Mouse (Mus musculus) Muller cell, postnatal 12 days (primary cell): ENCODE results near the gene Zc3h18.

Experiments used
- DNase-seq: peaks from one replicate; pipeline ENCODE4 v3.0.0-alpha.2; 2015; ENCODE audit errors: inconsistent ontology term

The Zc3h18 gene

DNA sequence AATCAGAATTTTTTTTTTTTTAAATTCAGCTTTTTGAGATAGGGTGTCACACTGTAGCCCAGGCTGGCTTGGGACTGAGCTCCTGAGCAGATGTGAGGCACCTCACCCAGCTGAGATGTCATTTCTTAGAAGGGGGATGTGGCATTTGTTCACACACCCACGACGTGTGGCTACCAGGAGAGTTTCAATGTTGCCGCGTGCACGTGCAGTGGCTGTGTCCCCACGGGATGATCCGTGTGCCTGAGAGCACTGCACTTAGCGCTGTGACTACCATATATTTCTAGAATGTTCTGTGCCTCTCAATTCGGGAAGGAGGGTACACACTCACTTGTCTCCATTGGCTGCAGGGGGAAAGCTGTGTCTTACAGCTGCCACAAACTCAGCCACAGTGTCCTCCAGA is 59.7 kb downstream of the Zc3h18 start:
- DNase-seq = no peak

DNA sequence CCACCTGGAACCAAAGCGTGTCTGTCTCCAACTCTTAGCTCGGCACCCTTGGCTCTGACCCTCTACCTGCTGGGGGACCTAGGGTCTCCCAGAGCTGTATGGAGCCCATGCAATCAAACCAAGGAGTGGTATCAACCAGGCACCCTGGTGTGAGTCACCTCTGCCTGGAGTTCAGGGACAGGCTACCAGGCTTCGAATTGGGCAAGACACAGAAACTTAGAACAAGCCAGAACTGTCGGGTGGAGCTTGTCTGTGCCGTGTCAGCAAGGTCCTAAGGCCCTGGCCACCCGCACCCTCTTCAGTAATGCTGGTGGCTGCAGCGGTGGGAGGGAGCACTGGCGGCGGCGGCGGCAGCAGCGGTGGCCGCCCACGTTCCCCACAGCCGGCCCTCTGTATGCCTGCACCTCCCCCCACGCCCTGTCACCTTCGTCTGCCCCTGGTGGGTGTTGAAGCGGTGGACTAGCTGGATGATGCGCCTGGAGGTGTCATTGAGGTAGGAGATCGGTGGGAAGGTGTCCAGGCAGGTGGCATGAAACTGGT is 60.2 kb downstream of the Zc3h18 start:
- no peak for DNase-seq

DNA sequence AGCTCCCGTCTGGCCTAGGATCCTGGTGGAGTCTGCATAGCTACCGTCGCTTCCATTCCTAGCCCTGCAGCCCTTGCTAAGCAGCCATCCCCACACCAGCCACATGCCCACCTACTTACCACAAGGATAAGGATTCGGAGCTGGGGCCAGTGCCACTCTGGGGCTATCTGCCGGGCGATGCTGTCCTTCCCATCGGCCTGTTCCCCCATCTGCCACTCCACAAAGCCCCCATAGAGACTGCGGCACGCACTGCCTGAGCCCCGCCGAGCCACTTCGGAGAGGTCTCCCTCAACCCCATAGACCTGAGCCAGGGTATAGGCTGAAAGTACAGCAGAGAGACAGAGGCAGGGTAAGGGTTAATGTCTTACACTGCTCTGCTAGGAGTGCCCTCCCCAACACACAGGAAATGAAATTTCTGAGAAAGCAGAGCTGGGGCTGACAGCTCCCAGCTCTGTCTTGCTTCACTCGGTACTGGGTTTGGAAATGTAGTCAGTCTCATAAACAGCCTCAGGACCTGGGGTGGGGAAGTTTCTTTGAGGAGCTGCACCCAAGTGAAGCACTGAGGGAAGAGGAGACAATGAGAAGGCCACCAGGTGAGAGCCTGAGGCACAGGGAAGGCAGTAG is 61.4 kb downstream of the Zc3h18 start:
- no peak for DNase-seq

DNA sequence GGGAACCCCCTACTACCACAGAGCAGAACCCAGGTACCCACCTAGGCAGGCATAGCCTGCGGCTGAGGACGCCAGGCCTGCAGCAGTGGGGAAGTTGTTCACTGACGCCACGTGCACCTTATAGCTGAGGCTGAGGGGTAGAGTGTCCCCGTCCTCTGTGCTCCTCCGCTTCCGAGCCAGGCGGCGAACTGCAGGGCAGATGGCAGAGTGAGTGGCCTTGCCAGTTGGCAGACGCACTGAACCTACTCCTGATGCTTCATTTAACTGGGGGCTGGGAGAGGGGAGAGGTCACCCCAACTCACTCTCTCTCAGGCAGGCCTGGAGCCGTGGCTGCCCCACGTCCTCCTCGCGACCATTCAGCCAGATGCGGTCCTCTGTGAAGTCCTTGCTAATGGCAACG is 62.9 kb downstream of the Zc3h18 start:
- no peak for DNase-seq

- no peak for DNase-seq
Measured at GRCm38 (mm10) chr8:122441326-122441725, 64.9 kb downstream of the Zc3h18 start.

- DNase-seq = no peak
Measured at GRCm38 (mm10) chr8:122442356-122442755, 65.9 kb downstream of the Zc3h18 start.

DNA sequence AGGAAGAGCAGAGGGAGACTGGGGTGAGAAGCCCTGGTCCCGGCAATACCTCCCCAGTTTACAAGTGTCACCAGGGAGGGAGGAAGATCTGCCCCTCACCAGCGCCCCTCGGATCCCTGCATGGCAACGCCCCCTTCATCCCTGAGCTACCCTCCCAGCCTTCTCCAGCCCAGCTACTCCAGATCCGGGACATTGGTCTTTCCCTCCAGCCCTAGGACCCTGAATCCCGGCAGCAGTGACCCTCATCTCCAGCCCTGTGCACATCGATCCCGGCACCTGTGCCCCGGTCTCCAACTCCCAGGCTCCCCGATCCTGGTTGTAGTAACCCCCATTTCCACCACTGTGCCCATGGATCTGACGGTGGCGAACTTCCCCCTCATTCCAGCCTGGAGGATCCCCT is 66.4 kb downstream of the Zc3h18 start:
- DNase-seq = no peak

- DNase-seq = peak; percentile 99
Measured at GRCm38 (mm10) chr8:122443262-122444006, 67.0 kb downstream of the Zc3h18 start, which contains the start of gene Mvd. Gene Mvd, minus strand, starts transcription at chr8:122443422.

GRCm38 (mm10) chr8:122444058-122444748 is 67.8 kb downstream of the Zc3h18 start:
- DNase-seq = peak; percentile 93

DNA sequence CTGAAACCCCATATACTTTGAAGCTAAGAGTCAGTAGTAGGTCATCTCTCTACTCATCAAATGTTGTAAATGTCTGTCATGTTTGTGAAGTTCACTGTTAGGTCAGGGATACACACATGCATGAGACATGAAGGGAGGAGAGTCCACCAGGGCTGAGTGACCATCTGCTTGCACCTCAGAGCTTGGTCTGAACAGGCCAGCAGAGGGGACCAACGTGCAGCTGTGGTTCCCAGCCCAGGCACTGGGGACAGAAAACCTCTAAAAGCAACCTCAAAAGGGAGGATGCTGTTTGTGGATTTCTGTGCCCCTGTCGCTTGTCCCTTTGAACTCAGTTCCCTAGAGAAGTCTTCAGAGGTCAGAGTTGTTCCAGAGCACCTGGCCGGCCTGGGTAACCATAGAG is 68.8 kb downstream of the Zc3h18 start:
- peak; percentile 22 for DNase-seq

DNA sequence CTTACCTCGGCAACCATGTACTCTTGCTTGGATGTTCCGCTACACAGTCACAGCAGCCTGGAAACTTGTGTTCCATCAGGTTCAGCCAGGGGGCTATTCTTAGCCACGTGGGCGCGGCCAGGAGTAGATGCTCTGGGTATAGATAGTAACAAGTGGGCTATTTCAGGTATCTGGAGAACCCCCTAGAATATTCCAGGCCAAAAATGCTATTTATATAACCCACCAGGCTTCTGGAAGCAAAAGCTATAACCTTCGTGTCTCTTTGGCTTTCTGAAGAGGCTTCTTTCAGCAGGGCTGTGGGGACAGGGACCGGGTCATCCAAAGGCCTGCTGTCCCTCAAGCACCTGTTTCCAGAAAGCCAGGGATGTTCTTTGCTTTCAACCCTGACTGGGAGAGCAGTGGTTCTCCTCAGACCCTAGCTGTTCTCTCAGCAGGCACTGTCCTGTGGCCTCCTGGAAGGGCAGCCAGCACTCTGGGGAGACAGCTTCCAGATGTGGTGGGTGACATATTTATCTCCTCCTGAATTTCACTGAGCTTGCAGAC is 74.8 kb downstream of the Zc3h18 start:
- DNase-seq = no peak

DNA sequence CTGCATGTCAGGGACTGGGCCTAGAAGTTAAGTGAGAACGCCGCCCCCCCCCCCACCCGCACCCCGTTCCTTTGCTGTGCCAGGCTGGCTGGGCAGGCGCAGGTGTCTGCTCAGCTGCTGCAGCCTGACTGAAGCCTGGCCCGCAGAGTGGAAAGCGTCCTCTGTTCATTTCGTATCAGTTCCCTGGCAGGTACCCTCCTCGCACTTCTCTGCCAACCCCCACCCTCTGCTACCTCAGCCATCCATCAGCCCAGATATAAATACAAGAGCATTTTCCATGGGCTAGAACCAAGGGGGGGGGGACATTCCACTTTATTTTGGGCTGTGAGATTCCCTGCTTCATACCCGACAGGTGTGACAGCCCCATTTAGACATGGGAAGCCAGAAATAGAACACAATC is 75.7 kb downstream of the Zc3h18 start:
- DNase-seq = no peak

DNA sequence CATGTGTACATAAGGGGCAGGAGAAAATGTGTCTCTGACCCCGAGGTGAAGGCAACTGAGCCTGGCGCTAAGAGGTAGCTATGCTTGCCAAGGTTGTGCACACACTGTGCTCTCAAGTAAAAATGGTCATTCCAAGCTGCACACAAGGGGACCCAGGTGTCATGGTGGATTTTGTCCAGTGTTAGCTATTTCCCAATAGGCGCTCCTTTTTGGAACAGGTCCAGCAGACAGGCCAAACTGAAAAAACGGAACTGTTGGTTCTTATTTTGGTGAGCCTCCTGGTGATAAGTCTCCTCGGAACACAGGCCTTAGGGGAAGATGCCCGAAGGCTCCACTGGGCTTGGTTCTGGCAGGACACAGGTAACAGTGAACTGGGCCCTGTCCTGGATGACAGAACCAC is 78.0 kb downstream of the Zc3h18 start:
- DNase-seq = no peak

DNA sequence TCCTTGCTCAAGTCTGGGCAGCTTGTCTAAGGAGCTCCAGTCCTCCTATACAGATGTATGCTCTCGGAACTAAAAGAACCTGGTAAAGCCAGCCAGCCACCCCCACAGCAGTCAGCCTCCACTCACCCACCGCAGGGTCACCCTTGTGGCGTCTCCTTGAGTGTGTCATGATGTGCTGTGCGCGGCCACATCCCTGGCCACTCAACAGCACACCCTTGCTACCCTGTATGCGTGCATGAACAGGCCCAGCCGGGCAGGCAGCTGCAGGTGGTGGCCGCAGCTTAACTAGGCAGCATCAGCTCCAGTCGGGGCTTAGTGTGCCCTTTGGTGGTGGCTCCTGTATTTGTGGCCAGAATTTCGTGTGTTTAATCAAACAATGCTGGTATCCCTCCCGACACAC is 80.8 kb downstream of the Zc3h18 start:
- no peak for DNase-seq

DNA sequence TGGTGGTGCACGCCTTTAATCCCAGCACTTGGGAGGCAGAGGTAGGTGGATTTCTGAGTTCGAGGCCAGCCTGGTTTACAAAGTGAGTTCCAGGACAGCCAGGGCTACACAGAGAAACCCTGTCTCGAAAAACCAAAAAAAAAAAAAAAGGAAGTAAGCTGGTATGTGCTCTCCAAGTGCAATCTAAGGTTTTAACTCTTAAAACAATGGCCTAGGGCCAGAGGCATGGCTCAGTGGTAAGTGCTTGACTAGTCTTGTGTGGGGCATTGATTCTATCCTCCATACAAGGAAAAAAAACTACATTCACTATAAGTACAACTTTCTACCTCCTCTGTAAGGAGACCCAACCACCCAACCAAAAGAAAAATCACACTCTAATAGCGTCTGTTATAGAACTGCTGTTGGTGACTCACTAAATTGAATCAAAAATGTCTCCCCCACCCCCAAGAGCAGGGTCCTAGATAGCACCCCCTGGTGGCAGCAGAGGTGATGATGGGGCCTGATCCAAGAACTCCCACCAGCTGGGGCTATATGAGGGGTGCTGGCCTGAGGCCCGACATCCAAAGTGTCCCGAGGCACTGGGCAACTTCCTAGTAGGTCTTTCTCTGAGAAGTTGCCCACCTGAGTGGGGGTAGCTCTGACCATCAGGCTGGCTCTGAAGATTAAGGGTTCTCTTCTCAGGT is 83.0 kb downstream of the Zc3h18 start:
- DNase-seq = no peak

GRCm38 (mm10) chr8:122459990-122460389 is 83.6 kb downstream of the Zc3h18 start:
- no peak for DNase-seq

DNA sequence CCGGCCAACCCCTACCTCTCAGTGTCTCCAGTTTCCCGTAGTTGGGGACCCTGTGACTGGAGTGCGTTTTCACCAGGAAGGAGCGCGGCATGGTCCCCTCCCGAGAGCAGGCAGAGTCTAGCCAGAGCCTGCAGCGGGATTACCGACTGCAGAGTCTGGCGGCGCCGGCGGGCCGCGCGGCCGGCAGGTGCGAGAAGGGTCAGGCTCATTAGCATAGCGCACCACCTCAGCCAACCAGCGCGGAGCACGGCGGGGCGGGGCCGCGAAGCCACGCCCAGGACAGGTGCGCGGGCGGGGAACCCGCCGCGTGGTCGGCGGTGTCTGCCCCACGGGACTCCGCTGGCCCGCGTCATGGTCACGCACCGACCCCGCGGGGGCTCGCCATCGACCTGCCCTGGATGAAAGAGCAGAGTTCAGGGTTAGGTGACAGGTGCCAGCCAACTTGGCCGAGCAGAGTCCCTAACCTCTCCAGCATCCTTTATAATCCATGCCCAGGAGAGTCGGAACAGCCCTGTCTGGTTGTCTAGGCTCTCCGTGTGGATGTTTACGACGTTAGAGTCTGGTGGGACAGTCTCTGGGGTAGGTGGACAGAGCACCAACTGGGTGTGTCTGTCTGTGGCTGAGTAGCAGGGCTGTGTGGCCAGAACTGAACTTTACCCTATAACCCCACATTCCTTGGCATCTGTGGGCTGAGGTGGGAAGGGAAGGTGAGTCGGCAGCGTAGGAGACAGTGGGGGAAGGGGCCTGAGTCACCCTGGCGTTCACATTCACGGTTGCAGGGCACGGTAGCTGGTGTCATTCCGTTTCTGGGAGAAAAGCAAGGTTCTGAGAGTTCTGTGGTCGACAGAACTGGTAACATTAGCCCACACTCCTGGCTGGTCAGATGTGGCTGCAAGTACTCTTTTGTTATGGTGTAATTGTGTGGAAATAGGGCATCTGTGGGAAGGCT is 84.4 kb downstream of the Zc3h18 start, which contains the start of gene Snai3:
Gene Snai3, minus strand, starts transcription at position 210 of the 949 bp plus-strand sequence.
- peak; percentile 74 for DNase-seq

GRCm38 (mm10) chr8:122461473-122462148 is 85.2 kb downstream of the Zc3h18 start:
- DNase-seq = peak; percentile 84

DNA sequence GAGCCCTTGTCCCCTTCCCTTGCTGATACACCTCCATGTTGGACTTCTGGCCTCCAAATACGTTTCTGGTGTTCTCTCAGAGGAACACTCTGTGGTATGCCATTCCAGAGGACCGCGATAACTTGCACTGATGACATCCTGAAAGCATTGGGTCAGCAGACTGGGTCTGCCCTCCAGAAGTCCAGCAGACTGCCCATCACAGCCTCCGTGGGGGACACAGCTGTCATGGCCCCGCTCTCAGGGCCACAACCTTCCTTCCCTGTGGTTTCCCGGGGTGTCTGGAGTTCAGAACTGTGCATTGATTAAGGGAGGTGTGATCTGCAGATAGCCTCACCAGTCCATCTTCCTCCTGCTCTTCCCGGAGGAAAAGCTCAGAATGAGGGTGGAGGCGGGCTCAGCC is 86.1 kb downstream of the Zc3h18 start:
- no peak for DNase-seq
